Mouse (Mus musculus): Measurements from ENCODE around the gene Rac3. TPM values are rescaled to one million over a fixed set of nuclear protein-coding genes. Genes with fewer than 3 reads are reported as not detected.
A peak's percentile ranks its signal among the peaks of the same experiment; 100 is the strongest.
"Not testable (repeated sequence)": the region's sequence is repeated elsewhere in the genome, so short reads cannot be mapped to it uniquely, and the experiment has no call there.

Rac3 gene
- polyA plus RNA-seq, 1 experiment from 2014 or later, result 118 TPM

DNA sequence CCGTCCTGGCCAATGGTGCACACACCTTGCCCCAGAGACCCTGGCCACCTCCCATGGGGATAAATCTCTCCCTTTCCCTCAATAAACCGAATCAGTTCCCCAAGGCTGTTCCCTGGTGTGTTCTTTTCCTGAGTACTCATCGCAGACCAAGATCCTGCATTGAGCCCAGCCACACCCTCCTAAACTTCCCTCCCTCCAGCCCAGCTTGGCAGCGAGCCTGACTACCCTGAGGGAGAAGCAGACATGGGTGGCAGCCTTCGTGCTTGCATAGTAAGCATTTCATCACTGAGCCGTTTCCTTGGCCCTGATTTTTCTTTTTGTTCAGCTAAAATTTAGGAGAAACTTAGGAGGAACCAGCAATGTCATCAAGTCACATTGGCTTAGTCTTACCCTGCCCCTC, 12.3 kb downstream of the Rac3 start:
- ATAC-seq (ENCODE audit: low FRiP score, low read depth), result no peak
- Histone ChIP-seq H3K9ac (no peak overlapping the region), H3K27me3 (replicated peaks) (0 out of 2 replicates have a peak, but pooled peaks cover 4% of the 10 kb centered on the region), H3K4me1 (peaks cover 6% of the 10 kb centered on the region; the same call in 1 of the 2 replicates), H3K4me3 (no peak overlapping the region), H3K36me3 (no peaks in the 10 kb centered on the region), H3K4me2 (replicated peaks) (no peak overlapping the region), H3K9me3 (no peaks in the 10 kb centered on the region), H3K27ac (no peak overlapping the region)
- WGBS, result 68% methylated on average over 6 of the region's 6 CpGs

DNA sequence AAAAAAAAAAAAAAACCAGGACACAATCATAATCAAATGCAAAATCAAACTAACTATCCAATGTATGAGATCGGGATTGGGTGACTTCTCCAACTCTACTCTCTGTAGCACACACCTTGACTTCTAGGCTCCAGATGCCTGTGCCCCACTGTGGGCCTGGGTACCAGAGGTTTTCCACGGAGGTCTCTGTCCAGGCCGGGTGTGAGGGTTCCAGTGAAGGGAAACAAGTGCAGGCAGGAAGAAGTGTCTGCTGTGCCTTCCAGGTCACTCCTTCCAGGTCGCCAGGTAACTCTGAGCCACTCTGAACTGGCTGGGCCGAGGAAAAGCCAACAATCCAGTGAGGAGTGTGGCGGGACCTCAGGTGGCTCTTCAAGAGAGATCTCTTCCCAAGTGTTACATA, 15.2 kb downstream of the Rac3 start:
- Histone ChIP-seq H3K9ac (no peak overlapping the region), H3K36me3 (no peaks in the 10 kb centered on the region), H3K4me2 (replicated peaks) (no peak overlapping the region), H3K4me3 (no peak overlapping the region), H3K27me3 (replicated peaks) (no peaks in the 10 kb centered on the region), H3K4me1 (no peaks in the 10 kb centered on the region), H3K9me3 (no peaks in the 10 kb centered on the region), H3K27ac (no peak overlapping the region)
- ATAC-seq (ENCODE audit: low FRiP score, low read depth), result no peak
- 80% methylated on average over 6 of the region's 6 CpGs for WGBS

DNA sequence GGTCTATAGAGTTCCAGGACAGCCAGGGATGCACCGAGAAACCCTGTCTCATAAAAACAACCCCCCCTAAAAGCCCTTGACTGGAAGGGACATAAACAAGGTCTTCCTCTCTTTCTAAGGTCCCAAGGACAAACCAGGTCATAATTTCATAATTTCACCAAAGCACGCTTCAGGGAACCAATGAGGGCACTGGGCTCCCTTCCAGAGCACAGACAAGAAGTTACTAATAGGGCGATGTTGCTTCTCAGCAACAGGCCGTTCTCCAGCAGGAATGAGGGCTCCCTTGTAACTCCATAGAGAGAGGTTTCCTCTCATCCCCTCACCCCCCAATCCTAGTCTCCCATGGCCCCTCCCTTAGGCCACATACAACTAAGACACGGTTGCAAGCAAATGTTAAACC, 19.7 kb downstream of the Rac3 start:
- H3K27me3 ChIP-seq (replicated peaks), result no peaks in the 10 kb centered on the region
- no peak for ATAC-seq (ENCODE audit: low FRiP score, low read depth)
- WGBS, result 92% methylated on average over 5 of the region's 5 CpGs

DNA sequence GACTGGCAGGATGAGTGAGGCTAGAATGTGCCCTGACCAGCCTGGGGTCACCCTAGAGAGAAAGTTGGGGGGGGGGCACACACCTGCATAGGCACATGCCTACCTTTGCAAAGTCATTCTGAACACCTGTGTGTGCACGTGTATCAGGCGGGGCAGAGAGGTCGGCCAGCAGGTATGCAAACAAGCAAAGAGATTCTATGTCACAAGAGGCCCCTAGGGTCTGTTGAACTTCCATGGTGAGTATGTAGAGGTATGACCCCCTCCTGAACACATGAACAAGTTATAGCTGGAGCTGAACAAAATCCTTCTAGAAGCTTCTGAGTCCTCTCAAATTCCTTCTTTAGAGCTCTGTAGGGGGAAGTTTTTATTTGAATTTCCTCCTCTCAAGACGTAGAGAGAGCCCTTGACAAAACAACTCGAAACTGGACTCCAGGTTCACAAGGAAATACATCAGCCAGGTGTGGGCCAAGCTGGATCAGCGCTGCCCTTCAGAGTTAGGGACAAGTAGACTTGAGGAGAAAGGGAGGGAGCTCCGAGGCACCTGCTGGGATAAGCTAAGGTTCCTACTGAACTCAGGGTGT, 22.9 kb downstream of the Rac3 start:
- Histone ChIP-seq H3K27ac (no peak overlapping the region), H3K27me3 (replicated peaks) (no peaks in the 10 kb centered on the region), H3K4me2 (replicated peaks) (no peak overlapping the region), H3K9ac (no peak overlapping the region), H3K4me3 (no peak overlapping the region), H3K36me3 (no peaks in the 10 kb centered on the region), H3K4me1 (no peaks in the 10 kb centered on the region), H3K9me3 (no peaks in the 10 kb centered on the region)
- no peak for ATAC-seq (ENCODE audit: low FRiP score, low read depth)
- WGBS, result 74% methylated on average over 7 of the region's 7 CpGs

More for the DNA sequence above, 19.7 kb downstream of the Rac3 start:
- Histone ChIP-seq H3K36me3 (no peaks in the 10 kb centered on the region), H3K9ac (no peak overlapping the region), H3K9me3 (no peaks in the 10 kb centered on the region), H3K27ac (no peak overlapping the region), H3K4me1 (no peaks in the 10 kb centered on the region), H3K4me3 (no peak overlapping the region), H3K4me2 (replicated peaks) (no peak overlapping the region)

DNA sequence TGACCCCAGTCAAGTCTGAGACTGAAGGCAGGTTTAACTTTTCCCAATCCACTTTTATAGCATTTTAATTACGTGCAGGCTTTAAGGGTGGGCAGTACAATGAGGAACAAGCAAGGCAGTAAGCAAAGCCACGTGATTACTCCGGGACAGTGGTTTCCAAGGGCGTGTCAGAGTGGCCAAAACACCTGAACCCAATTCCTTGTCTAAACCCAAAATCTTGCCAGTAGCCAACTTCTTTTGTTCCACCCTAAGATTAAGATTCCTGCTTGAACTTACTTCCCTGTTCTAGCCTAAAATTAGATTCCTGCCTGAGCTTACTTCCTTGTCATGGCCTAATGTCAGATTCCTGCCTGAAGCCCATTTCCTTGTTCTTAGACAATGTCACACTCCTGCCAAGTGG, 26.7 kb downstream of the Rac3 start:
- H3K9ac ChIP-seq, result no peak overlapping the region
- H3K36me3 ChIP-seq, result no peaks in the 10 kb centered on the region
- no peak overlapping the region for H3K4me3 ChIP-seq
- H3K4me1 ChIP-seq, result no peaks in the 10 kb centered on the region
- no peak for ATAC-seq (ENCODE audit: low FRiP score, low read depth)
- no peak overlapping the region for H3K4me2 ChIP-seq (replicated peaks)
- H3K9me3 ChIP-seq, result no peaks in the 10 kb centered on the region
- no peaks in the 10 kb centered on the region for H3K27me3 ChIP-seq (replicated peaks)
- WGBS, result 70% methylated on average over 4 of the region's 4 CpGs
- H3K27ac ChIP-seq, result no peak overlapping the region

DNA sequence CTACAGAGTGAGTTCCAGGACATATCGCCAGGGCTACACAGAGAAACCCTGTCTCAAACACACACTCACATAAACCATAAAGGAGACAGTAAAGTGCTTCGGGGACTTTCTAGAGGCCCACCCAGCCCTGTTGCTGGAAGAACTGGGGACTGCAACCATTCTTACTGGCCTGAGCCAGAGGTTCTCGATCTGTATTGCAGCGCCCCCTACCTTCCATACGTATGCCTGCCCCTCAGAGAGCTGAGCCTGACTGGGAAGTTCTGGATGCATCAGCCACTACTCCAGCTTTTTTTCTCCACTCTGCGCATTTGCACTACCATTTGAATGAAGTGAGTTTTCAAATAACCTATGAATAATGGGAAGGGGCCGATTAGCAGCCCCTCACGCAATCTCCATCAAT, 28.2 kb downstream of the Rac3 start:
- Histone ChIP-seq H3K27ac (no peak overlapping the region), H3K27me3 (replicated peaks) (no peaks in the 10 kb centered on the region), H3K4me2 (replicated peaks) (no peak overlapping the region), H3K4me3 (no peak overlapping the region), H3K9ac (no peak overlapping the region), H3K4me1 (no peaks in the 10 kb centered on the region), H3K9me3 (no peaks in the 10 kb centered on the region), H3K36me3 (no peaks in the 10 kb centered on the region)
- 64% methylated on average over 8 of the region's 8 CpGs for WGBS
- ATAC-seq (ENCODE audit: low FRiP score, low read depth), result no peak

DNA sequence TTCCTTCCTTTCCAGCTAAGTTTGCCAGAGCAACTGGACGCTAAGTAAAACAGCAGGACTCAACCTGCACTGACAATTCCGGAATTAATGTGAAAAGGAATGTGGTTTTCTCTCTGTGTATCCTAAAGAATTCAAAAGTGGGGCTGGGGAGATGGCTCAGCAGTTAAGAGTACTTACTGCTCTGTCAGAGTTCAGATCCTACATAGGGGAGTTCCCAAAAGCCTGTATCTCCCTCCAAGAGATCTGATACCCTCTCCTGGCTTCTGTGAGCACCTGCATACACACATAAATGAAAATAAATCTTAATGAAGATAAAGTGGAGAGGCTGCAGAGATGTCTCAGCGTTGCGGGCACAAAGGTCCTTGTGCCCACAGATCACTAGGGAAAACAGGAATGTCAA, 30.3 kb downstream of the Rac3 start:
- Histone ChIP-seq H3K4me2 (replicated peaks) (no peak overlapping the region), H3K4me1 (no peaks in the 10 kb centered on the region), H3K4me3 (no peak overlapping the region), H3K27ac (no peak overlapping the region), H3K9ac (no peak overlapping the region), H3K9me3 (no peaks in the 10 kb centered on the region), H3K36me3 (no peaks in the 10 kb centered on the region), H3K27me3 (replicated peaks) (no peaks in the 10 kb centered on the region)
- WGBS, result 76% methylated on average over 4 of the region's 4 CpGs
- ATAC-seq (ENCODE audit: low FRiP score, low read depth), result no peak

DNA sequence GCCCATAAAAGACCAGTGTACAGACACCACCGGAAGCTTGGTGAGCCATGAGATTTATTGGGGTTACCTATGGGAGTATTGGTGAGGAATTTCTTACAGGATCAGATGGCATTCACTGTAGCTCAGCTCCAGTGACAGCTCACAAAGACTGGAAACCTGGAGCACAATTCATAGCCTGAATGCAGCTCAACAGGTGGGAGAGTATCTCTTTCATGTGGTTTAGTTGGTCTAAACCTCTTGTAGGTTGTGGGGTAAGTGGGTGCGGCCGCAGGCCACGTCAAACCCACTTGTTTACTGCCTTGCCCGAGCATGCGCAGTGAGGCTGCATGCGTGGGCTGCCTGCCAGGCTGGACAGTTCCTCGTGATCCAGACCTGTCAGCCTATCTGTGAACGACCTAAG, 39.0 kb downstream of the Rac3 start:
- Histone ChIP-seq H3K4me1 (no peaks in the 10 kb centered on the region), H3K36me3 (no peaks in the 10 kb centered on the region), H3K9me3 (peaks cover 15% of the 10 kb centered on the region), H3K4me2 (replicated peaks) (no peak overlapping the region), H3K4me3 (no peak overlapping the region), H3K27ac (no peak overlapping the region), H3K9ac (no peak overlapping the region), H3K27me3 (replicated peaks) (peaks cover 9% of the 10 kb centered on the region; the same call in 1 of the 2 replicates)
- ATAC-seq (ENCODE audit: low FRiP score, low read depth), result no peak
- 92% methylated on average over 9 of the region's 9 CpGs for WGBS

DNA sequence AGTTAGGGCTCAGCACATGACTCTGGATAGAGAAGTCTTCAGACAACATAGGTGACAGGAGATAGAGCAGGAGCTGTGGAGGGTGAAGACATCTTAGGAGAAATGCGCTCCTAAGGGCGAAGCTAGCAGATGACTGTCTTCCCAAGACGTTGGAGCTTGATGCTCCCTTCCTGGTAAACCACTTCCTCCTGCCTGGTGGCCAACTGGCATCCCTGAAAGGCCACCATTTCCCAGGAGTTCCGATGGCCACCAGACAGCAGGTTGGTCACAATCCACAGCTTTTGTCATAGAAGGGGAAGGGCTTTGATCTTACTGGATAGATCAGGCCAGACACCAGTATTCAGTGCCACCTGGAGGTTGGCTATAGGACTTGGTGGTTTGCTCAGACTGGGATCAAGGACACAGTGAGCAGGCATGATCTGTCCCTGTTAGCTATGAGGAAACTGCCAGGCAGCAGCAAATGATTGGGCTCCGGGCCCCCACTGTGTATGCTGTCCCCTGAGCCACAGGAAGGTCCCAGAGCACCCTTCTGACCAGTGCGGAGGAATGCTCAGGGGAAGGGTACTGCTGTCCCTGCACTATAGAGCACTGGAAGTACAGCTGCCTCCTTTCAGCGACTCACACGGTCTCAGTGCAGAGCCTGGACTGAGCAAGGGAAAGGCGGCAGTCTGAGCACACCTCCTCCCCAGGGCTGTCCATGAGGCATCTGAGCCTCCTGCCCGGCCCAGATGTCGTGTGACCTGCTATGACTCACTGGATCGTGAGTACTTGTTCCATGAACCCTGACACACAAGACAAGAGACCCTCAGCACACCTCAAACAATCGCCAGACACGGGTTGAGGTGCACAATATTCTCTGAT, 40.8 kb downstream of the Rac3 start:
- H3K27me3 ChIP-seq (replicated peaks), result peaks cover 9% of the 10 kb centered on the region; the same call in 1 of the 2 replicates

DNA sequence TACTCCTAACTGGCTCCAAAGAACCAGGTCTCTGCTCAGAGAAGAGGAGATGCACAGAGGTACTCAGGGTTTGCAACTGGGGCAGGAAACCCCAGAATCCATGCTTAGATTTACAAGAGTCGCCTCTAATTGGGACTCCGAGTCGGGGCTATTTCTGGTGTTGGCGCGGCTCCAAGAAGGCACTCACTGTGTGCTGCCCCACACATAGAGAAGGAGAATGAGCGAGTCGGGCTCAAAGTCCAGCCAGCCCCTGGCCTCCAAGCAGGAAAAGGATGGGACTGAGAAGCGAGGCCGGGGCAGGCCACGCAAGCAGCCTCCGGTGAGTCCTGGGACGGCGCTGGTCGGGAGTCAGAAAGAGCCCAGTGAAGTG, 41.4 kb downstream of the Rac3 start, which contains the start of gene Hmga1b:
TSS of gene Hmga1b (plus strand) at position 123 of the 370 bp plus-strand sequence.
- H3K27ac ChIP-seq; H3K9ac ChIP-seq; H3K4me3 ChIP-seq; H3K4me1 ChIP-seq; H3K36me3 ChIP-seq; H3K27me3 ChIP-seq (replicated peaks); ATAC-seq (ENCODE audit: low FRiP score, low read depth): not testable (repeated sequence)
- peaks cover 13% of the 10 kb centered on the region for H3K9me3 ChIP-seq
- H3K4me2 ChIP-seq (replicated peaks), result peak within 1 kb of the TSS; percentile 31
- 27% methylated on average over 14 of the region's 14 CpGs for WGBS

More for the DNA sequence above, 40.8 kb downstream of the Rac3 start:
- no peak for ATAC-seq (ENCODE audit: low FRiP score, low read depth)
- 73% methylated on average over 14 of the region's 14 CpGs for WGBS
- peak overlapping the region; percentile 31; the same call in 1 of the 2 replicates for H3K4me2 ChIP-seq (replicated peaks)
- H3K4me1 ChIP-seq, result no peaks in the 10 kb centered on the region
- no peak overlapping the region for H3K4me3 ChIP-seq
- peaks cover 15% of the 10 kb centered on the region for H3K9me3 ChIP-seq
- H3K9ac ChIP-seq, result no peak overlapping the region
- H3K27ac ChIP-seq, result no peak overlapping the region
- no peaks in the 10 kb centered on the region for H3K36me3 ChIP-seq

DNA sequence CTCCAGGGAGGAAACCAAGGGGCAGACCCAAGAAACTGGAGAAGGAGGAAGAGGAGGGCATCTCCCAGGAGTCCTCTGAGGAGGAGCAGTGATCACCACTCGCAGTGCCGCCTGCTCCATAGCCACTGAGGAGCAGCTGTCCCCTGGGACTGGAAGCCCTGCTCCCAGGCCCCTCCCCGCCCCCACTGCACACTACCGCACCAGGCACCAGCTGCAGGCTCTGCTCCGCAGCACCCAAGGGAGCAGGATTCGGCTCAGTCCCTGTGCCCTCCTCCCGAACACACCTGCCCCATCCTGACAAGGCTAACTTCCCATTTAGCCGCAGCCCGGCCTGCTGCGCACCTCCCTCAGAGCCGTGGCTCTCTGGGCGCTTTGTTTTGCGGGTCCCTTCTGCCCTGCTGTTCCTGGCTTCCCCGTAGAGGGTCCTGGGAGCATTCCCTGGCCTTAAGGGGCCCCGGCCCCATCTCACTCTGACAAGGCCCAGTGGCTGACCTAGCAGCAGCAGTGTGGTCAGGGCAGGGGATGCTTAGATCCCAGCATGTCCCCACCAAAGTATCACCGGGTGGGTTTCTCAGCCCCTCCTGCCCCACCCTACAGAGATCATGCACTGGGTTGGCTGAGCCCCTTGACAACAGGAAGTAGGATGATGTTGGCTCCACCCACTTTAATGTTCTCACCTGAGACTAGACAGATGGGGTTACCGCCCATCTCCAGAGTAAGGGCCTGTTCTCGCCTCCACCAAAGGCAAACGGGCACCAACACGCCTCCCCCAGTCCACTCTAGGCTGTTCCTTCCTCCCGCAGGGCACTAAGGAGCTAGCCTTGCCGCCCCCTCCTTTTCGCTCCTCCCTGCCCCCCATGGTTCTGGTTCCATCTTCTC, 42.1 kb downstream of the Rac3 start:
- ATAC-seq (ENCODE audit: low FRiP score, low read depth), result peak; percentile 63; the same call in 1 of the 2 replicates
- not testable (repeated sequence) for H3K27me3 ChIP-seq (replicated peaks); H3K4me1 ChIP-seq; H3K9ac ChIP-seq; H3K4me3 ChIP-seq; H3K27ac ChIP-seq; H3K36me3 ChIP-seq; H3K9me3 ChIP-seq
- peak overlapping the region; percentile 31 for H3K4me2 ChIP-seq (replicated peaks)
- 17% methylated on average over 11 of the region's 23 CpGs for WGBS

DNA sequence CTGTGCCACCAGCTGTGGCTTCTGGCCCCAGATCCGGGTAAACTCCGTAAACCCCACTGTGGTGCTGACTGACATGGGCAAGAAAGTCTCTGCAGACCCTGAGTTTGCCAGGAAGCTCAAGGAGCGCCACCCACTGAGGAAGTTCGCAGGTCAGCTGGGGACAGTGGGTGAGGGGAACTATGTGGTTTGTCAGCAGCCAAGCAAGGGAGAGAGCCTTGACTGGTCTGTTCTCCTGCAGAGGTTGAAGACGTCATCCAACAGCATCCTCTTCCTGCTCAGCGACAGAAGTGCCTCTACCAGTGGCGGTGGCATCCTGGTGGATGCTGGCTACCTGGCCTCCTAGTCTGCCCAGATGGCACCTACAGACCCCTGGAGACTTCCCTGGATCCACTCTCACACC, 45.8 kb downstream of the Rac3 start:
- ATAC-seq (ENCODE audit: low FRiP score, low read depth); H3K36me3 ChIP-seq; H3K9me3 ChIP-seq; H3K9ac ChIP-seq; H3K4me3 ChIP-seq; H3K27me3 ChIP-seq (replicated peaks); H3K4me1 ChIP-seq; H3K4me2 ChIP-seq (replicated peaks); H3K27ac ChIP-seq: not testable (repeated sequence)
- 75% methylated on average over 4 of the region's 7 CpGs for WGBS
